Mouse (Mus musculus) kidney, adult 9 months (tissue): ENCODE results near the gene Gm906.
A peak's percentile ranks its signal among the peaks of the same experiment; 100 is the strongest.
"Not testable (repeated sequence)": the region's sequence is repeated elsewhere in the genome, so short reads cannot be mapped to it uniquely, and the experiment has no call there.

ENCODE experiments used
- DNase-seq: peaks from one replicate; pipeline ENCODE4 v3.0.0; 2022

The Gm906 gene

GRCm38 (mm10) chr13:50250208-50250607, at the start of gene Gm906:
Gene Gm906 (minus strand): TSS chr13:50250308.
- DNase-seq = not testable (repeated sequence)

- DNase-seq = not testable (repeated sequence)
These were observed 33.2 kb upstream of the Gm906 start for GRCm38 (mm10) chr13:50283308-50283707.

GRCm38 (mm10) chr13:50236487-50236886, 13.6 kb downstream of the Gm906 start:
- DNase-seq = no peak

GRCm38 (mm10) chr13:50211842-50212241, 38.3 kb downstream of the Gm906 start:
- DNase-seq = peak; percentile 40

- DNase-seq = peak; percentile 26
These were observed 39.9 kb downstream of the Gm906 start for GRCm38 (mm10) chr13:50210191-50210590.

GRCm38 (mm10) chr13:50209651-50210050, 40.5 kb downstream of the Gm906 start:
- DNase-seq = not testable (repeated sequence)

- no peak for DNase-seq
These were observed 42.1 kb downstream of the Gm906 start for GRCm38 (mm10) chr13:50207966-50208365.

- peak; percentile 67 for DNase-seq
These were observed 53.3 kb downstream of the Gm906 start for GRCm38 (mm10) chr13:50196831-50197230.
